Mouse (Mus musculus) forebrain, embryonic 10.5 days (tissue): ENCODE results near the gene Shb. TPM values are rescaled to one million over a fixed set of nuclear protein-coding genes. Genes with fewer than 3 reads are reported as not detected.
"Not testable (repeated sequence)": the region's sequence is repeated elsewhere in the genome, so short reads cannot be mapped to it uniquely, and the experiment has no call there.

Source experiments
- DNase-seq: peaks from one replicate; pipeline ENCODE4 v3.0.0-alpha.2; 2017; ENCODE audit warnings: low spot score; ENCODE audit errors: extremely low spot score
- H3K27ac ChIP-seq: fragments of 300-500 bp; sonication (generic); 2 replicates; pipeline ENCODE4 v1.5.1; 2016; ENCODE audit warnings: mild to moderate bottlenecking
- H3K27me3 ChIP-seq: fragments of 300-500 bp; sonication (generic); 2 replicates; pipeline ENCODE4 v1.6.1; 2016; ENCODE audit warnings: mild to moderate bottlenecking; ENCODE audit not compliant: poor library complexity, severe bottlenecking
- H3K36me3 ChIP-seq: fragments of 300-500 bp; sonication (generic); replicated peaks from 2 replicates; pipeline ENCODE4 v1.6.1; 2016; ENCODE audit warnings: mild to moderate bottlenecking, moderate library complexity
- H3K4me1 ChIP-seq: fragments of 300-500 bp; sonication (generic); 2 replicates; pipeline ENCODE4 v1.6.1; 2016
- H3K4me3 ChIP-seq: fragments of 300-500 bp; sonication (generic); 2 replicates; pipeline ENCODE4 v1.5.1; 2016; ENCODE audit warnings: mild to moderate bottlenecking, moderate library complexity
- H3K9me3 ChIP-seq: fragments of 300-500 bp; sonication (generic); 2 replicates; pipeline ENCODE4 v1.6.1; 2016; ENCODE audit warnings: mild to moderate bottlenecking, moderate library complexity
- WGBS: fragments of 180-500 bp; shearing (Covaris S2); methylation state at CpG from one replicate; pipeline ENCODE4 v1.1.7; 2016; 5-methylcytosine and 5-hydroxymethylcytosine counted together
- polyA plus RNA-seq: library from polyadenylated mRNA; unstranded; fragments of >200 nt; fragmentation: Nextera tagmentation; extraction: Ambion mirVana; gene quantifications from 2 replicates; pipeline ENCODE4 v1.2.1, GENCODE M21; 2016

Gene Shb
- polyA plus RNA-seq, 1 experiment from 2014 or later, result 3.0 TPM

DNA sequence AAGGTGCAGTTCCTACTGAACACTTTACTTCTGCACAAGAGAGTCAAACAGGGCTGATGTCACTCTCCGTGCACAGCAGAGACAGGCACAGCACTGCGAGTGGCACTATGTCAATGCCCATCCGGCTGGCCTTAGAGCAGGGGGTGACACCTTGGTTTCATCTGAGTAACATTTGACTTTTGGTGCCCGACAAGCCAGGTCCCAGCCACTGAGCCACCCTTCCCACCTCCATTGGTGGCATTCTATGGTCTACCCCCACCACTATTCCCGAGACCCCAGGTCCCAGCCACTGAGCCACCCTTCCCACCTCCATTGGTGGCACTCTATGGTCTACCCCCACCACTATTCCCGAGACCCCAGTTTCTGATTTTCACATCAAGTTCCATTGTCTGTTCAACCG lies 128.2 kb downstream of the Shb start:
- 90% methylated on average over 7 of the region's 7 CpGs for WGBS
- Histone ChIP-seq H3K27me3 (no peaks in the 10 kb centered on the region), H3K36me3 (peaks cover 63% of the 10 kb centered on the region), H3K27ac (no peak overlapping the region), H3K4me1 (peaks cover 29% of the 10 kb centered on the region), H3K4me3 (no peak overlapping the region), H3K9me3 (no peaks in the 10 kb centered on the region)
- DNase-seq, result no peak

DNA sequence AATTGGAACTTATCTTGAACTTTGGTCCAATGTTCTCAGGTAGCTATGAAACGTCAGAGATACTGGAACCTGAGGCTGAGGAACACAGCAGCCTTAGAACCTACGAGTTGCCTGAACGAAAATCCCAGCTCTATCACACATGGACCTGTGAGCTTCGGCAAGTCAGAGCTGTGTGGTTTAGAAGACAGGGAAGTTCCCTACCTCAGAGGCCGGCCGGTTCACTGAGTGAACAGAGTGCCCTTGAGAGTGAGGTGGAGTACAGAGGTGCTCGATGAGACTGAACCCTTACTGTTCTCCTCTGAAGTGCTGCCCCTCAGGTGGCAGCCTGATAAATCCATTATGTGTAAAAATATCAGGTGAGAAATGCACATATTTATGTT lies 128.8 kb downstream of the Shb start:
- H3K36me3 ChIP-seq, result peaks cover 69% of the 10 kb centered on the region

DNA sequence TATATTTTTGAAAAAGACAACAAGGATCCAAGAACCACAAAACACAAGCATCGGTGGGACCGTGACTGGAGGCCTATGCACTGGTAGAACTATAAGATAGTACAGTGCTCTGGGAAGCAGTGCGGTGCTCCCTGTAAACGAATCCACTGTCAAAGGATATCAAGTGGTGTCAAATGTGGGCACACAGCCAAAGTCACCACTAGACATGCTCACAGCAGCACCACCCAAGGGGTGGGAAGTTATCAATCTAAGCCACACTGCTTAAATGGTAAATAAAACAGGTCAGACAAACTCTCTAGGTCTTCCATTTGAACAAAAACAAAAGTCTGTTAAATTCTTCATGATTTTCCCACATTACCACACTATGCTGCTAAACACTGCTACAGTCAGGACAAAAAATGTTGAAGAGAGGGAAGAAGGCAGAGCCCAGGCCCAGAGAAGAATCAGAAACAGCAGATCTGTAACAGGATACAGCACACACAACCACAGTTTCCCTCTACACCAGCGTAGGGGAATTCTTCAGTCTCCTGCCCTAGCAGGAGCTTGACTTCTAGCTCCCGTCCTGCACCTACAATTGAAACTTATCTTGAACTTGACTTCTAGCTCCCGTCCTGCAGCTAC lies 129.3 kb downstream of the Shb start:
- H3K27ac ChIP-seq, result no peak overlapping the region
- no peak overlapping the region for H3K4me3 ChIP-seq
- H3K9me3 ChIP-seq, result no peaks in the 10 kb centered on the region
- no peaks in the 10 kb centered on the region for H3K27me3 ChIP-seq
- no peak for DNase-seq
- peaks cover 22% of the 10 kb centered on the region for H3K4me1 ChIP-seq
- WGBS, result 93% methylated on average over 7 of the region's 7 CpGs
- H3K36me3 ChIP-seq, result peaks cover 74% of the 10 kb centered on the region

More for the DNA sequence above, 128.8 kb downstream of the Shb start:
- DNase-seq, result no peak
- H3K9me3 ChIP-seq, result no peaks in the 10 kb centered on the region
- H3K27ac ChIP-seq, result no peak overlapping the region
- peaks cover 23% of the 10 kb centered on the region for H3K4me1 ChIP-seq
- H3K27me3 ChIP-seq, result no peaks in the 10 kb centered on the region
- 93% methylated on average over 7 of the region's 7 CpGs for WGBS
- H3K4me3 ChIP-seq, result no peak overlapping the region

DNA sequence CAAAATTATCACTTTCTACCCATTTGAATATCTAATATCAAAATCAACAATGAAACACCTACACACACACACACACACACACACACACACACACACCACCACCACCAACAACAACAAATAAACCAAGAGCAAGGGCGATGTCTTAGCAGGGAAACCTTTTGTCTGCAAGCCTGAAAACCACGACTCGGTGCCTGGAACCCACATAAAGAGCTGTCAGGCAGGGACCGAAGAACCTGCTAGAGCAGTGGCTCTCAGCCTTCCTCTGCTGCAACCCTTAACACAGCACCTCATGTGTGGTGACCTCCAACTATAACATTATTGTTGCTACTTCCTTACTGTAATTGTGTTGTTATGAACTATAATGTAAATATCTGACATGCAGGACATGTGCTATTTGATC lies 130.0 kb downstream of the Shb start:
- H3K4me3 ChIP-seq, result no peak overlapping the region
- DNase-seq, result no peak
- WGBS, result 93% methylated on average over 4 of the region's 4 CpGs
- peaks cover 15% of the 10 kb centered on the region for H3K4me1 ChIP-seq
- no peaks in the 10 kb centered on the region for H3K9me3 ChIP-seq
- H3K27me3 ChIP-seq, result no peaks in the 10 kb centered on the region
- H3K27ac ChIP-seq, result no peak overlapping the region
- H3K36me3 ChIP-seq, result peaks cover 81% of the 10 kb centered on the region

DNA sequence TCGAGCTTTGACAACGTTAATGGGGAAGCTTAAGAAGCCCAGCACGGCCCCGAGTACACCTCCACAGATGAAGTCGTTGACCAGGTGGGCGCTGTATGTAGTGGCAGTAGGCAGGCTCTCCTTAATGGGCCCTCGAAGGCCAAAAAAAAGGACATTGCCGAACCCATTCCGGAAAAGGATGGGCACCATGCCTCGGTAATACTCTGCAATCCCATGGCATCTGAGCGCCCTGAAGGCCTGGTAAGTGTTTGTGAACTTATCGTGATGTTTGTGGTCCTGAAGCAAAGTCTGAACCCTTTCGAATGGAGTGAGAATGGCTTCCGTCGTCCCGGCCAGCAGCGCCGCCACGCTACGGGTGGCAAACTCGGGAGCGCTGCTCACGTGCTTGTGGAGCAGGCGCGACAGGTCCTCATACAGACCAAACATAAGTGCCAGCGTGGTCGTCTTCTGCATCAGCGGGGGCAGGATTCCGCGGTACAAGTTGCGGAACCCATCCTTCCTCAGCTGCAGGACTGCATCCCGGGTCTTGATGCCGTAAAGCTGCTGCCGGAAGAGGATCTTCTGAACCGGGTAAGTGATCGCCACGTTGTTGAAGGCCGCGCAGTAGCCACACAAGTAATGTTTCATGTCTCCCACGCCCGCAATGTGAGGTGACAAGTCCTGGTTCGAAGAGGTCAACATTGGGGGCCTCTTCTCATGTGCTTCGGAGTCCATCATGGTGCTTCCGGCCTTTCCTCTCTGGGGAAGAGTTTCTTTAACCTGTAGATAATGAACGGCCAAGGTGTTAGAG lies 132.7 kb downstream of the Shb start:
- 96% methylated on average over 45 of the region's 45 CpGs for WGBS
- H3K36me3 ChIP-seq, result peaks cover 96% of the 10 kb centered on the region

DNA sequence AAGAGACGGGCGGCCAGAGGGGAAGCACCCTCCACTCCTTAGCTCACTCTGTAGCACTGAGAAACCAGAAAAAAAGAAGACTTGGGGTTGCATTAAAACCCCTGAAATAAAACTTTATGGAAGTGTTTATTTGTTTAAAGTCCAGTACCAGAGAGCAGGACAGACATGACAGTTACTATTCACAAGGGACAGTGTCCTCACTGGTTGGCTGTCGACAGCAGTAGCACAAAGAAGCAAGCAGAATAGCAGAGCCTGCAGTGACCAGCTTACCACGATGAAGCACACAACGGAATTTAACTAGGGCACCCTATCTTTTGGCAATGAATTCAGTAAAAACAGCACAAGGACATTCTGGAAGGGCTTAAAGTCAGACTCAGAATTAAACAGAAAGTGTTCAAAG lies 134.0 kb downstream of the Shb start:
- not testable (repeated sequence) for H3K4me1 ChIP-seq, H3K27ac ChIP-seq, H3K4me3 ChIP-seq, H3K27me3 ChIP-seq, DNase-seq, H3K9me3 ChIP-seq
- H3K36me3 ChIP-seq, result peaks cover 83% of the 10 kb centered on the region
- WGBS, result 91% methylated on average over 5 of the region's 5 CpGs

More for the DNA sequence above, 132.7 kb downstream of the Shb start:
- H3K27ac ChIP-seq, result no peak overlapping the region
- no peak overlapping the region for H3K4me3 ChIP-seq
- H3K27me3 ChIP-seq, result no peaks in the 10 kb centered on the region
- H3K4me1 ChIP-seq, result peaks cover 3% of the 10 kb centered on the region; the same call in 1 of the 2 replicates
- DNase-seq, result no peak
- H3K9me3 ChIP-seq, result no peaks in the 10 kb centered on the region

DNA sequence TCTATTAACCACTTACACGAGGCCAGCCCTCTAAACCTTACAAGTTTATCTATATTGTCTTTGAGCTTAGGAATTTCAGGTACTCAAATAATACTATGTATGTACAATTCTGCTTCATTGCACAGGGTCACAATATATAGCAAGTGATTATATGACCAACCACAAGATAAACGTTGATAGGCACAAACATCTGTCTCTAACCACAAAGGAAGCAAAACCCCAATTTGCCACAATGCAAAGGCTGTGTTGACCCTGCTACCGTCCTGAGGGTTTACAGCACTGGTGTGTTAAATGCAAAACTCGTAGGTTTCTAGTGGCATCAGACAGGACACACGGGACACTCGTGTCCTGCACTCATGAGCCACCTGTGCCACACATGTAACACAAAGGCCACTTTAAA lies 136.1 kb downstream of the Shb start:
- DNase-seq, H3K27ac ChIP-seq, H3K27me3 ChIP-seq, H3K4me1 ChIP-seq, H3K4me3 ChIP-seq, H3K9me3 ChIP-seq: not testable (repeated sequence)
- peaks cover 62% of the 10 kb centered on the region for H3K36me3 ChIP-seq
- WGBS, result 92% methylated on average over 6 of the region's 6 CpGs

DNA sequence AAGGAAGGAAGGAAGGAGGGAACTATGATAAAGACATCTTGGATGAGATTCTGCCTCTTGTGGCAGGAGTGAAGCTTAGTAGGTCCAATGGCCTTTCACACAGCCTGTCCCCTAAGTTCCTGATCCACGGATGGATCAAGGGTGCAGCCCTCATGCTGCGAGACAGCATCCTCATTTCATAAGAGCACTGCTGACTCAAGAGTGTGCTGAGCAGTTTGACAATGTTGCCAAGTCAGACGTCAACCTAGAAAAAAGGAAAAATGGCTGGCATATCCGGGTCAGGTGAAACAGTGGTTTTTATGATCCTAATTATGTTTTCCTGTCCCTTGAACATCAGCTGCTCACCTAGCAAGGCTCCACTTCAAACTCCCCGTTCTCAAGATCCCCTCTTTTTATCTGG lies 138.6 kb downstream of the Shb start:
- Histone ChIP-seq H3K36me3 (peaks cover 36% of the 10 kb centered on the region), H3K9me3 (no peaks in the 10 kb centered on the region), H3K27me3 (no peaks in the 10 kb centered on the region), H3K4me3 (no peak overlapping the region), H3K4me1 (peaks cover 9% of the 10 kb centered on the region), H3K27ac (no peak overlapping the region)
- no peak for DNase-seq
- WGBS, result 83% methylated on average over 5 of the region's 5 CpGs

DNA sequence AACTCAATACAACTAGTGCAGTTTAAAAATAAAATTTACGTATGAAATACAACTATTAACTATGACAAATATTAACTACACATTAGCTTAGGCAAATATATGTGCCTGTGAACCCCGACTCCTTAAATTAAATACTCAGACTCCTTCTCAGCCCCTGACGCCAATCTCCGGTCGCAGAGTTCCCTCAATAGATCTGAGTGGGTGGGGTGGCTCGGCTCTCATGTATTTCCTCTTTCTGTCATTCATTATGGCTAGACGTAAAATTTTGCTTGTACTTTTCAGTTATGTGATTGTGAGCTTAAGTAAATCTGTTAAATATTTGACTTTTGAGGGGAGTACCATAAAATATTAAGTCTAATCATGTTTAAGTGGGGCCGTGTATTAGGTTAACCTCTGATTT lies 139.3 kb downstream of the Shb start:
- H3K27ac ChIP-seq, result no peak overlapping the region
- no peak overlapping the region for H3K4me3 ChIP-seq
- WGBS, result 89% methylated on average over 8 of the region's 8 CpGs
- no peaks in the 10 kb centered on the region for H3K27me3 ChIP-seq
- H3K36me3 ChIP-seq, result peaks cover 29% of the 10 kb centered on the region
- H3K4me1 ChIP-seq, result peaks cover 9% of the 10 kb centered on the region
- DNase-seq, result no peak
- H3K9me3 ChIP-seq, result no peaks in the 10 kb centered on the region

DNA sequence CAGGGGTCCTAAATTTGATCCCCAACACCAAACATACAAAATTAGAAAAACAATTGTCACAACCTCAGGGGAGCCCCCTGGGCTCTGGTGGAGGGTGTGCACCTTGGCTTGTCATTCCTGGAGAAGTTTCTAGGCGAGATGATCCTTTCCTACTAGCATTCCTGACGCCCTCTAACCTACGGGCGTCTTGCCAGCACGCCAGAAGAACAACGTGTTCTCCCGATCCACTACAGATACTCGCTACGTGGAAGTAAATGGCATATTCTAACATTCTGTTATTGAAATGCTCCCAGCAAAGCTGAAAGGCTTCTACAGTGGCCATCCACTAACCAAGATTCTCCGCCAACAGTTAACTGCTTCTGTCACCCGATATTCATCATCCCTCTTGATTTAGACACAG lies 139.7 kb downstream of the Shb start:
- H3K27me3 ChIP-seq, result no peaks in the 10 kb centered on the region
- WGBS, result 85% methylated on average over 11 of the region's 11 CpGs

DNA sequence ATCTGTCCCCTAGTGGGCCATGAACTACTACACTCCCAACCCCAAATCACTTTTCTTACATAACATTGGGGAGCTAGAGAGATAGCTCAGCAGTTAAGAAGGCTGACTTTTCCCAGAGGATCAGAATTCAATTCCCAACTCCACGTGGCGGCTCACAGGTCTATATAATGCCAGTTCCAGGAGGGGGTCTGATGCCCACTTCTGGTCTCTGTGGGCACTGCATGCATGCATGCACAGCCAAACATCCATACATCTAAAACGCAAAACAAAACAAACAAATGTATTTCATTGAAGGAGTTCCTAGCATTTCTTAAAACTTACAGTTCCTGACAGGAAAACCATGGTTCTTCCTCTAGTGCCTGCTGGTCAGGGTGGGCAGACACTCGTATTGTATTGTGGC lies 140.2 kb downstream of the Shb start:
- WGBS, result 75% methylated on average over 4 of the region's 4 CpGs
- DNase-seq, result no peak

More for the DNA sequence above, 139.7 kb downstream of the Shb start:
- Histone ChIP-seq H3K4me3 (no peak overlapping the region), H3K9me3 (no peaks in the 10 kb centered on the region), H3K27ac (no peak overlapping the region), H3K4me1 (peaks cover 9% of the 10 kb centered on the region), H3K36me3 (peaks cover 25% of the 10 kb centered on the region)
- DNase-seq, result no peak

DNA sequence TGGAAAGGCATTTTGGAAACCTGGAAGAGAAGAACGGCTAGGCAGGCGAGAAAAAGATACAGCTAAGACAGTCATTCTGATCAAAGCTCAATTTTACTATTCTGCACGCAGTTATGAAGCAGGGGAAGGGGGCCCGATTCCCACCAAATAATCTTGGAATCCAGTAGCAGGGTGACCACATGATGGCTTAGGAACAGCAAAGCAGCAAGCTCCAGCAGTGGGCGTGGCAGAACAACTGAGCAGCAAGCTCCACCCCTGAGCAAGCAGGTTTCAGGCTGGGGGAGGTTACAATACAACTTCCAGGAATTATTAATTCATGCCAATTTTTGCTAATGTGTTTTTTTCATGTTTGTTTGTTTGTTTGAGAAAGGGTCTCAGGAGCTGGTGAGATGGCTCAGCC lies 145.0 kb downstream of the Shb start:
- not testable (repeated sequence) for H3K9me3 ChIP-seq, H3K27me3 ChIP-seq, H3K4me3 ChIP-seq, H3K36me3 ChIP-seq, DNase-seq, H3K27ac ChIP-seq, H3K4me1 ChIP-seq
- WGBS, result 95% methylated on average over 5 of the region's 5 CpGs

More for the DNA sequence above, 140.2 kb downstream of the Shb start:
- Histone ChIP-seq H3K9me3 (peaks cover 3% of the 10 kb centered on the region; the same call in 1 of the 2 replicates), H3K27ac (no peak overlapping the region), H3K4me1 (peaks cover 9% of the 10 kb centered on the region), H3K36me3 (peaks cover 20% of the 10 kb centered on the region), H3K27me3 (no peaks in the 10 kb centered on the region), H3K4me3 (no peak overlapping the region)

DNA sequence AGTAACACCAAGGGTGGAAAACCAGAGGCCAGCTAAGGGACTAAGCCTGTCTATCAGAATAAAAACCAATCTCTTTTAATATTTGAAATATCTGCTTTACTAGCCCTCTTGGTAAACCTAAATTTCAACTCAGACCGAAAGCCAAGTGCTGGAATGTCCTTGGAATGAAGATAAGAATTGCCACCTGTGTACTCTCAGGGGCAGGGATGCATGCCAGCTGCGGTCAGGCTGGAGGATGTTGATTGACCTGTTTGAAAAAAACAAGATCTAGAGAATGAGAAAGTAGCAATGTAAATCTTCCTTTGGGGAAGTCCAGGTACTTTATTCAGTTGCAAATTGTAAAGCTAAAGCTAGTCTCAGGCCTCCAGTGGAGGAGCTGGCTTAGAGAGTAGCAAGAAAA lies 150.1 kb downstream of the Shb start:
- not testable (repeated sequence) for H3K4me3 ChIP-seq, H3K9me3 ChIP-seq, DNase-seq, H3K27ac ChIP-seq, H3K4me1 ChIP-seq, H3K36me3 ChIP-seq, H3K27me3 ChIP-seq
- WGBS, result 92% methylated on average over 2 of the region's 2 CpGs
